Mouse (Mus musculus) hindbrain, embryonic 11.5 days (tissue): ENCODE results near the gene Metap2. TPM values are rescaled to one million over a fixed set of nuclear protein-coding genes. Genes with fewer than 3 reads are reported as not detected.

ENCODE experiments used
- polyA plus RNA-seq: library from polyadenylated mRNA; unstranded; fragments of >200 nt; fragmentation: Nextera tagmentation; extraction: Ambion mirVana; gene quantifications from 2 replicates; pipeline ENCODE4 v1.2.1, GENCODE M21; 2014

Gene Metap2
- polyA plus RNA-seq, 1 experiment from 2014 or later, result 236 TPM

Other genes with a start within 250 kb of the Metap2 start
- 9.9 and 10.3 TPM in 2 replicates for gene Usp44, start 65.5 kb downstream of the Metap2 start, polyA plus RNA-seq
- gene Vezt, start 138.7 kb upstream of the Metap2 start, polyA plus RNA-seq, result 45.0 and 45.6 TPM in 2 replicates
- 5.0 and 6.7 TPM in 2 replicates for gene Fgd6, start 138.9 kb upstream of the Metap2 start, polyA plus RNA-seq